Mouse (Mus musculus) spleen, postnatal 0 days (tissue): ENCODE data around the gene Ccdc28b. TPM values are rescaled to one million over a fixed set of nuclear protein-coding genes. Genes with fewer than 3 reads are reported as not detected.

ENCODE experiments used
- polyA plus RNA-seq: library from polyadenylated mRNA; unstranded; fragments of >200 nt; fragmentation: Nextera tagmentation; extraction: Ambion mirVana; gene quantifications from 2 replicates; pipeline ENCODE4 v1.2.1, GENCODE M21; 2015

The Ccdc28b gene
- polyA plus RNA-seq, result 36.7 and 45.7 TPM in 2 replicates

GRCm38 (mm10) chr4:129623681-129624091 lies at the start of gene Ccdc28b:
Ccdc28b (minus strand) TSS chr4:129623947.

GRCm38 (mm10) chr4:129672083-129672877 lies 48.5 kb upstream of the Ccdc28b start, which contains the start of gene Kpna6:
Kpna6 (minus strand) TSS chr4:129672767.

GRCm38 (mm10) chr4:129640638-129641467 lies 17.1 kb upstream of the Ccdc28b start, which contains the start of gene Txlna:
Txlna (minus strand) TSS chr4:129641065.

DNA sequence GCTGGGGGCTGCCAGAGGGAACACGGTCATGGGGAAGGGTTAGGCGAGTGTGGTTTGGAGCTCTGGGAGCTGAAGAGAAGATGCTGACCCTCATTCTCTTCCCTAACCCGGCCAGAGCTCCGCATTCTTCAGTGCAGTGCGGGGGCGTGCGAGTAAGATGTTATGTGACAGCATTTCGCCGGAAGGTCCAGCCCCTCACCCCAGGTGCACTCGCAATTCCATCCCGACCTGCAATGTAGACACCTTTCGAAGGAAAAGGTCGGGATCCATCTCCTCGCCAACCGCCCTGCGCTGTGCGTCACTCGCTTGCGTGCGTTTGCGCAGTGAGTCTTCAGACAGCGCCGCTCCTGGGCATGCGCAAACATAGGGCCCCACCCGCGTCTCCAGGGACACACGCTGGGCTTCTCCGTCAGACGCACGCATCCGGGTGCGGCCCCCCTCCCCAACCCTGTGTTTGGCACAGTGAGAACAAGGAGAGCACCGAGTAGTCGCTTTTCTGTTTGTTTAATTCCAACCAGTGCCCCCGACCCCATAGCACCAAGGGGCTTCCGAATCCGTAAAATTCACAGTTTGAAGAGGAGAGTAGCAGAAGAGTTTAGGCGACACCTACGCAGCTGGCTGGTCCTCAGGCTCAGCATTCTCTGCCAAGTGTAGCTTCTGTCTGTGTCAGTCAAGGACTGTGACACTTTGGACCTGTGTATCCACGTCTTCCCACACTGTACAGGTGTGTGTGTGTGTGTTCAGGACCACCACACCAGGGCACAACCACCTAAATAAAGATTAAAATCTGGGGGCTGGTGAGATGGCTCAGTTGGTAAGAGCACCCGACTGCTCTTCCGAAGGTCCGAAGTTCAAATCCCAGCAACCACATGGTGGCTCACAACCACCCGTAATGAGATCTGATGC lies 4.7 kb downstream of the Ccdc28b start, which contains the start of gene Iqcc:
Gene Iqcc, minus strand, starts transcription at position 314 of the 906 bp plus-strand sequence.

DNA sequence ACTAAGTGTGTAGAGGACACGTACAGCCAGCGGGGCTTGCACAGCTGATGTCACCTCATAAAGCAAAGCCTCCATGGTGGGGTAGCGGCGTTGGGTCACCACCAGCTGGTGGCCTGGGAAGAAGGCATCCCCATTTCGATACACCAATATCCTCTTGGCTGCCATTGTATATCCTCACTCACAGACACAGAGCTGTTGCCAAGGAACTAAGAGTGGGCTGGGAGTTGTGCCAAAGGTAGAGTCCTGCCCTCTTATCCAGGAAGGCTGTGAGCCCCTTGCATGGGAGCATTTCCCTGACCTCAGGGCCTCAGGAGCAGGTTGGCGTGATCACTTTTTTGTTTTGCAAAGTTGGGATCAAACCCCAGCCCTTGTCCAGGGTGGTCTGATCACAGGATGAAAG lies 9.7 kb downstream of the Ccdc28b start, which contains the start of gene Dcdc2b:
Gene Dcdc2b, minus strand, starts transcription at position 165 of the 400 bp plus-strand sequence.

DNA sequence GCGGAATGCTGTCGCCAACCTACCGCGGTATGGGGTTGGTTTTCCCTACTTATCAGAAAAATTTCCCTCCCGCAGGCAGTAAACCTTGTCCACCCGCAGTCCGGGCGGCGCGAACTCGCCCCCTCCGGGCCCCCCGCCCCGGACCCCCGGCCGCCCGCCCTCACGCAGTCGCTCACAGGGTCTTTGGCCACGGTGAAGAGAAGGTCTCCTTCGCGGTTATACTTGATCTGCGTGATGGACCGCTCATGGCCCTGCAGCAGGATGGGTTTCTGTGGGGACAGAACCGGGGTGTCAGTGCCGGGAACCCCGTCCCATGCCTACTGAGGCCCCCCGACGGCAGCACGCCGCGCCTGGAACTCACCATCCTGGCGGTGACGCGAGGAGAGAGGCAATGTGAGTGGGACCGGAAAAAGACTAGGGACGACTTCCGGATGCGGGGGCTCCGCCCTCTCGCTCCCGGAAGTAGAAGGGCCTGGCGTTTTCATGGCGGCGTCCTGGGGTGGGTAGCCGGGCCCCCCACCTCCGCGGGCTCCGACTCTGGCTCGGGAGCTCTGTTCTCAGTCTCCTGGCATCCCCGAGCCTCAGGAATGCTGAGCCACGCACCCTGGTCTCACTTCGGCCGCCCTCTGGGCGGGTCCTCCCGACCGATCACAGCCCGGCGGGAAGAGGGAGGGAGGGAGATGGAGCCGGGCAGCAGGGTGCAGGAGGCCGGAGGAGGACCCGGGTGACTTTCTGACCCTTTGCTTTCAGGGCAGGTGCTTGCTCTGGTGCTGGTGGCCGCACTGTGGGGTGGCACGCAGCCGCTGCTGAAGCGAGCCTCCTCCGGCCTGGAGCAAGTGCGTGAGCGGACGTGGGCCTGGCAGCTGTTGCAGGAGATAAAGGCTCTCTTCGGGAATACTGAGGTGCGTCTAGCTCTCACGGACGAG lies 23.3 kb downstream of the Ccdc28b start, which contains the start of the genes Eif3i and Tmem234:
Gene Eif3i, minus strand, starts transcription at position 416 of the 926 bp plus-strand sequence.
Gene Tmem234, plus strand, starts transcription at position 436 of the 926 bp plus-strand sequence.

DNA sequence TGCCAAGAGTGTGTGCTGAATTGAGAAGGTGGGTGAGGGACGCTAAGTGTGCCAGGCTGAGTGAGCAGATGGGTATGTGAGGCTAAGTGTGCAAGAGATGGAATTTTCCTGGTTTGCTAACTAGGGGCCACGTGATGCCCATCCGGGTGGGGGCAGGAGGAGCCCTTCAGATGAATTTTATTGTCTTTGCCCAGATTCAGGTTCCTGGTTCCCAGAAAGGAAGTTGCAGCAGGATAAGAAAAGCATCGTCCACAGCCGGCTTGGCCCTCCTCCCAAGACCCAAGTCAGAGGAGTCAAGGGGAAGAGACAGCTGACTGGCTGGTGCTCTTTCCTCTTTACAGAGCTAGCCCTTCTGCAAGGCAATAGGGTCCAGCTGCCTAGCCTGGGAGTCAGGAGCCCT lies 45.3 kb downstream of the Ccdc28b start, which contains the start of gene Fam167b:
Gene Fam167b, minus strand, starts transcription at position 84 of the 400 bp plus-strand sequence.

DNA sequence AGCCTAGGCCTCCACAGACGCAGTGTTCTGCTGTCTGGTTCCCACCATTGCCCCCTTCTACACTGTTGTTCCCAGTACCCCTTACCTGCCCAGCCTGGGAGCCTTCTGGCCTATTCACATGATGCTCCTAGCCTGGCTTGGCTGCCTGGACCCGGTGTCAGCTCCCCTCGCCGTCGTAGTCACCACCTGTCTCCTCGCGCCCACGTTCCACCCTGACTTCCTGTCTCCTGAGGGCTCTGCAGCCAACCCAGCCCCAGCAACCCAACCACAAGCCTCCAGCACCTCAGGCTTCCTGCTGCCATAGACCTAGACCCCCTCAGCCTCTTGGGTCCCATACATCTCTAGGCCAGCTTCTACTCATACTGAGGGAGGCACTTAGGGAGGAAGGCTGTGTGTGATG lies 50.3 kb downstream of the Ccdc28b start, which contains the start of gene Lck:
Gene Lck, minus strand, starts transcription at position 212 of the 400 bp plus-strand sequence.

Other genes starting within 250 kb of the Ccdc28b start
- gene Zbtb8a, start 245.8 kb downstream of the Ccdc28b start, polyA plus RNA-seq, result 7.3 and 8.1 TPM in 2 replicates
- 0.26 and 0.28 TPM in 2 replicates for gene Zbtb8b, start 183.1 kb downstream of the Ccdc28b start, polyA plus RNA-seq
- gene Bsdc1, start 162.4 kb downstream of the Ccdc28b start, polyA plus RNA-seq, result 63.6 and 67.3 TPM in 2 replicates
- 0.10 TPM in 1 of 2 replicates, not detected in the other for gene Tssk3, start 132.9 kb downstream of the Ccdc28b start, polyA plus RNA-seq
- 0.74 and 0.83 TPM in 2 replicates for gene Fam229a, start 132.8 kb downstream of the Ccdc28b start, polyA plus RNA-seq
- gene Marcksl1, start 110.4 kb downstream of the Ccdc28b start, polyA plus RNA-seq, result 93.7 and 116 TPM in 2 replicates
- 127 and 132 TPM in 2 replicates for gene Hdac1, start 81.2 kb downstream of the Ccdc28b start, polyA plus RNA-seq
- 7.3 and 7.8 TPM in 2 replicates for gene Lck, start 50.3 kb downstream of the Ccdc28b start, polyA plus RNA-seq
- 11.2 and 17.2 TPM in 2 replicates for gene Fam167b, start 45.4 kb downstream of the Ccdc28b start, polyA plus RNA-seq
- gene Eif3i, start 23.3 kb downstream of the Ccdc28b start, polyA plus RNA-seq, result 233 and 235 TPM in 2 replicates
- gene Tmem234, start 23.3 kb downstream of the Ccdc28b start, polyA plus RNA-seq, result 185 and 186 TPM in 2 replicates
- gene Dcdc2b, start 9.7 kb downstream of the Ccdc28b start, polyA plus RNA-seq, result 0.81 and 1.3 TPM in 2 replicates
- 15.1 and 15.3 TPM in 2 replicates for gene Iqcc, start 4.8 kb downstream of the Ccdc28b start, polyA plus RNA-seq
- gene Txlna, start 17.1 kb upstream of the Ccdc28b start, polyA plus RNA-seq, result 29.9 and 30.4 TPM in 2 replicates
- 5.4 and 6.5 TPM in 2 replicates for gene Kpna6, start 48.8 kb upstream of the Ccdc28b start, polyA plus RNA-seq
- 4.9 and 5.1 TPM in 2 replicates for gene Tmem39b, start 72.9 kb upstream of the Ccdc28b start, polyA plus RNA-seq
- 42.1 and 46.7 TPM in 2 replicates for gene Khdrbs1, start 118.4 kb upstream of the Ccdc28b start, polyA plus RNA-seq
- 286 and 292 TPM in 2 replicates for gene Ptp4a2, start 187.3 kb upstream of the Ccdc28b start, polyA plus RNA-seq